23 mouse cellular contexts compared by ENCODE assay signal in genomic region chr15:88635205-88635604, GRCm38 (mm10). TPM values are rescaled to one million over a fixed set of nuclear protein-coding genes. Genes with fewer than 3 reads are reported as not detected.
DNase-seq lines count a peak whose midpoint lies in the region; TF ChIP-seq lines count a peak whose summit lies in the region.
"Had no signal": no experiment of that assay in that cellular context is flagged by ENCODE, and none has a peak within 500 bp of the region (broad histone marks: within the 10 kb centered on the region; RNA-seq: fewer than 3 reads in every experiment).

No protein-coding gene starts in this region.

- no peak overlapping the region for H3K4me3 ChIP-seq in kidney, adult 2 months (ENCODE audit: insufficient read depth, low read depth, low read length)
- H3K4me3 ChIP-seq: embryonic facial prominence, embryonic 15.5 days; forebrain, embryonic 13.5 days; heart, embryonic 12.5 days had no signal

- DNase-seq in adrenal gland, postnatal 14 days, result peak; percentile 19
- no peak for DNase-seq in adrenal gland, adult 8-10 months
- peak; percentile 6 for DNase-seq in kidney, adult 2 months
- no peak for DNase-seq in kidney, postnatal 10 days
- DNase-seq in thymus, postnatal 14 days, result peak; percentile 10
- DNase-seq in thymus, adult 18-20 months, result no peak
- no peak for DNase-seq in brain, embryonic 14.5 days (ENCODE audit: low read depth)
- DNase-seq in yolk sac, embryonic 10.5 days (ENCODE audit: low spot score), result no peak
- DNase-seq: adrenal gland, adult 2 months; gastrocnemius, postnatal 25 days; lung, postnatal 36 days; right cerebral cortex, postnatal 25 days; thymus, postnatal 25 days had no signal

- no peaks in the 10 kb centered on the region for H3K4me1 ChIP-seq in kidney, adult 2 months (ENCODE audit: control insufficient read depth, insufficient read depth, low read length)
- H3K4me1 ChIP-seq: embryonic facial prominence, embryonic 15.5 days; forebrain, embryonic 13.5 days; heart, embryonic 12.5 days had no signal

- 72% methylated on average over 5 of the region's 5 CpGs for WGBS in kidney, adult 2 months

- no peaks in the 10 kb centered on the region for H3K36me3 ChIP-seq in kidney, adult 2 months (ENCODE audit: control insufficient read depth, insufficient read depth, low read length)
- H3K36me3 ChIP-seq: embryonic facial prominence, embryonic 15.5 days; heart, embryonic 12.5 days had no signal

- no peak overlapping the region for H3K27ac ChIP-seq in kidney, adult 2 months (ENCODE audit: insufficient read depth, low read depth, low read length)
- H3K27ac ChIP-seq: embryonic facial prominence, embryonic 15.5 days; forebrain, embryonic 13.5 days; liver, embryonic 14.5 days had no signal

- TF ChIP-seq CTCF in kidney, adult 2 months (conservative IDR thresholded peaks at IDR 0.05; ENCODE audit: insufficient read depth, insufficient read length, low read depth, low read length), result no peak
- TF ChIP-seq CTCF in brain, embryonic 14.5 days (IDR thresholded peaks at IDR 0.05; ENCODE audit: borderline replicate concordance, extremely low read depth, insufficient read depth, insufficient read length), result peak; percentile 33; the same call in 1 of the 2 replicates

- H3K27me3 ChIP-seq in kidney, adult 2 months (replicated peaks; ENCODE audit: control insufficient read depth, insufficient read depth, low read length), result no peaks in the 10 kb centered on the region
- H3K27me3 ChIP-seq: embryonic facial prominence, embryonic 15.5 days; forebrain, embryonic 13.5 days; heart, embryonic 12.5 days had no signal

- no peak for TF ChIP-seq POLR2A in kidney, adult 2 months (IDR thresholded peaks at IDR 0.05; ENCODE audit: low read depth, low read length)
- TF ChIP-seq POLR2A in brain, embryonic 14.5 days (IDR thresholded peaks at IDR 0.05; ENCODE audit: borderline replicate concordance, extremely low read depth, insufficient read depth, insufficient read length, poor library complexity, severe bottlenecking), result no peak

RNA-seq across cellular contexts. Expression of gene Zdhhc25, which starts 35.1 kb away (rescaled TPM):
- total RNA-seq in adrenal gland, postnatal 14 days (2021), result not detected in 2 replicates
- total RNA-seq in adrenal gland, adult 8-10 months (2022), result not detected
- not detected in 2 replicates for polyA plus RNA-seq in kidney, adult 2 months (2012; rRNA removed)
- not detected in 2 replicates for polyA plus RNA-seq in brain, embryonic 14.5 days (2012; rRNA removed)
- total RNA-seq: adrenal gland, adult 2 months; common myeloid progenitor, adult 5-6 weeks; gastrocnemius, postnatal 25 days; hematopoietic stem cell, adult 5-6 weeks; layer of hippocampus, adult 8-10 months; left cerebral cortex, postnatal 14 days had no signal
- polyA plus RNA-seq: adrenal gland, adult 2 months; embryonic facial prominence, embryonic 15.5 days; forebrain, embryonic 13.5 days; heart, embryonic 12.5 days; kidney, embryonic 14.5 days; liver, embryonic 14.5 days; midbrain, embryonic 11.5 days had no signal

Comparison
In these comparisons a context has a peak if more than half of its experiments do, and no peak if none do; other contexts are left out.
1. DNase-seq: peak in adrenal gland, postnatal 14 days (single experiment), kidney, adult 2 months (single experiment) and thymus, postnatal 14 days (single experiment); none in adrenal gland, adult 8-10 months (single experiment), kidney, postnatal 10 days (single experiment), thymus, adult 18-20 months (0 of 2), brain, embryonic 14.5 days (single experiment) and yolk sac, embryonic 10.5 days (single experiment).